Mouse (Mus musculus): ENCODE results near the gene Gm15080.
"Not testable (repeated sequence)": the region's sequence is repeated elsewhere in the genome, so short reads cannot be mapped to it uniquely, and the experiment has no call there.

Gm15080 gene

DNA sequence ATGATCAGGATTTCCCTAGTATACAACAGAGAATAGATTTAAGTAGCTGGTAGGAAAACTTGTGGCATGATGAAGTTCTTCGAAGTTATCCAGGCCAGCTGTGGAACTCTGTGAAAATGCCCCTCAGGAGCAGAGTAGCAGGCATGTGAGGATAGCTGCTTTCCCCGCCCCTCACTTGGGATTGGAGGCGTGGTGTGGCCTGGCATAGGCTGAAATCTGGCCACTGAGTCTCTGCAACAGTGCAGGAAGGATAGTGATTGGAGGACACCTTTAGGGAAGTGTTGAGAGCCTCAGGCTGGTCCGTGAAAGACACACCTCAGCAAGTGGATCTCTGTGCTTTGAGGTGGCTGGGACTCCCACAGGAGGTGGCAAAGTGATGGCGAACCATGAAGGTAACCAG is at the start of gene Gm15080:
Gm15080 (plus strand) TSS at position 301 of the 400 bp plus-strand sequence.
- DNase-seq (ENCODE audit: low read depth, low spot score): not testable (repeated sequence)

Data from ZHBTc4 (cell line).